ENCODE assay signal across 8 mouse cellular contexts in the genomic region with DNA sequence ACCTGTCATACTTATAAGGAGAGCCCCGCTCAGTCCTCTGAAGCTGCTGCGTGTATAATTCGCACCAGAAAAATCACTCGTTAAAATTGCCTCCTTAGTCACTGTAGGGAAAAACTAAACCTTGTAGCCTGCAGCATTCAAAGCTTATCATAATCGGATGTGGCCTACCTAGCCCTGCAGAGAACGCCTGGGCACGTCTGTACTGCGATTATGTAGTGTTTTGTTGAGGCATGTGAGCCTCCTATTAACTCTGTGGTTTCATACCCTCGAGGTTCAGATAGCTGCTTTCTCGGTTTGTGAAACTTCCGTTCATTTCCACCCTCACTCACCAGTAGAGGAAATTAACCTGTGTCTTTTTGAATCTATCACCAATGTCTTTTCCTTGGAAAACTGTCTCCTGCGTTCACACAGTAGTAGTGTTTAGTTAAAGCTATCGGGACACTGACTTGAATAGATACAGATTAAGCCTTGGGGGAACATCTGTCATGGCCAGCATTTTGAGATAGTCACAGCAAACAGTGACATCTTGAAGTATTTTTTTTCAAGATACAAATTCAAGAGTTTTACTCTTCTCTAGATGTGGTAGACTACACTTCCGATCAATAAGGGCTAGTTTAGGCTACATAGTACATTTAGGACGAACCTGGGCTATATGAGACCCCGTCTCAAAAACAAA. TPM values are rescaled to one million over a fixed set of nuclear protein-coding genes. Genes with fewer than 3 reads are reported as not detected.
DNase-seq lines count a peak whose midpoint lies in the region; ATAC-seq and TF ChIP-seq lines count a peak whose summit lies in the region.

No protein-coding gene starts in this region.

- TF ChIP-seq POLR2A in spleen, adult 2 months (IDR thresholded peaks at IDR 0.05; ENCODE audit: low read depth, low read length): no peak
- TF ChIP-seq POLR2A in cortical plate, adult 2 months (IDR thresholded peaks at IDR 0.05; ENCODE audit: extremely low read depth, insufficient read depth, low read length): no peak

- peak in 1 of 2 experiments; percentile 28 for DNase-seq in spleen, adult 2 months (ENCODE audit: low read depth in 1 of 2, low spot score in 2 of 2)
- DNase-seq in spleen, postnatal 4 days (ENCODE audit: low spot score in 2 of 2): no peak
- no peak for DNase-seq in hindbrain, postnatal 0 days (ENCODE audit: low spot score)
- no peak for DNase-seq in ovary, postnatal 10 days (ENCODE audit: low spot score)
- DNase-seq in left cerebral cortex, postnatal 10 days (ENCODE audit: extremely low spot score in 1 of 2, low spot score in 2 of 2): no peak
- no peak for DNase-seq in ovary, postnatal 36 days (ENCODE audit: low spot score)

- no peaks in the 10 kb centered on the region for H3K36me3 ChIP-seq in spleen, adult 2 months (ENCODE audit: control insufficient read depth, insufficient read depth, low read length)
- H3K36me3 ChIP-seq in hindbrain, postnatal 0 days (ENCODE audit: insufficient read depth, low read length): no peaks in the 10 kb centered on the region
- H3K36me3 ChIP-seq in midbrain, embryonic 16.5 days (ENCODE audit: control insufficient read depth, insufficient read depth, low read length): no peaks in the 10 kb centered on the region

- peak overlapping the region; percentile 84 for H3K4me2 ChIP-seq in hindbrain, postnatal 0 days (ENCODE audit: low read depth, low read length)
- peak overlapping the region; percentile 86 for H3K4me2 ChIP-seq in midbrain, embryonic 16.5 days (ENCODE audit: low read length)

- TF ChIP-seq CTCF in spleen, adult 2 months (IDR thresholded peaks at IDR 0.05; ENCODE audit: extremely low read depth, insufficient read depth, insufficient read length, insufficient replicate concordance): no peak
- TF ChIP-seq CTCF in cortical plate, adult 2 months (IDR thresholded peaks at IDR 0.05; ENCODE audit: extremely low read depth, insufficient read depth, low read length): no peak
- no peak for TF ChIP-seq CTCF in hindbrain, postnatal 0 days (IDR thresholded peaks at IDR 0.05; ENCODE audit: low read depth)

- ATAC-seq in hindbrain, postnatal 0 days: no peak
- peak; percentile 19 for ATAC-seq in midbrain, embryonic 16.5 days

- 23% methylated on average over 16 of the region's 16 CpGs for WGBS in spleen, adult 2 months
- WGBS in hindbrain, postnatal 0 days: 36% methylated on average over 16 of the region's 16 CpGs
- 37% methylated on average over 16 of the region's 16 CpGs for WGBS in midbrain, embryonic 16.5 days

- no peaks in the 10 kb centered on the region for H3K9me3 ChIP-seq in hindbrain, postnatal 0 days (ENCODE audit: low read length)
- no peaks in the 10 kb centered on the region for H3K9me3 ChIP-seq in midbrain, embryonic 16.5 days (replicated peaks; ENCODE audit: control insufficient read depth, low read length, poor library complexity, severe bottlenecking)

- no peaks in the 10 kb centered on the region for H3K27me3 ChIP-seq in spleen, adult 2 months (ENCODE audit: control insufficient read depth, insufficient read depth, low read length)
- H3K27me3 ChIP-seq in hindbrain, postnatal 0 days (ENCODE audit: insufficient read depth, low read length): no peaks in the 10 kb centered on the region
- no peaks in the 10 kb centered on the region for H3K27me3 ChIP-seq in midbrain, embryonic 16.5 days (ENCODE audit: control insufficient read depth, insufficient read depth, low read depth, low read length)

- H3K4me1 ChIP-seq in spleen, adult 2 months (ENCODE audit: control insufficient read depth, insufficient read depth, insufficient read length): no peaks in the 10 kb centered on the region
- H3K4me1 ChIP-seq in cortical plate, adult 2 months (ENCODE audit: control insufficient read depth, insufficient read depth, low read length): no peaks in the 10 kb centered on the region; the same call in 1 of the 2 replicates
- H3K4me1 ChIP-seq in hindbrain, postnatal 0 days (ENCODE audit: insufficient read depth, low read length): peaks cover 5% of the 10 kb centered on the region
- H3K4me1 ChIP-seq in midbrain, embryonic 16.5 days (ENCODE audit: control insufficient read depth, insufficient read depth, low read length): peaks cover 10% of the 10 kb centered on the region

- intact Hi-C loops in left cerebral cortex, postnatal 10 days (cut with DNase I): loop anchor here (5.0 kb wide), 1 partner anchor 36 kb away; the partner anchor contains the start of gene Psmb10

- H3K4me3 ChIP-seq in spleen, adult 2 months (ENCODE audit: extremely low read depth, insufficient read depth, insufficient read length): peak overlapping the region; percentile 91
- peak overlapping the region; percentile 93 for H3K4me3 ChIP-seq in cortical plate, adult 2 months (ENCODE audit: insufficient read depth, low read length)
- peak overlapping the region; percentile 70 for H3K4me3 ChIP-seq in hindbrain, postnatal 0 days (ENCODE audit: low read length)
- H3K4me3 ChIP-seq in midbrain, embryonic 16.5 days (ENCODE audit: low read depth, low read length): peak overlapping the region; percentile 80

- H3K27ac ChIP-seq in spleen, adult 2 months (ENCODE audit: insufficient read depth, low read length): peak overlapping the region; percentile 84
- H3K27ac ChIP-seq in cortical plate, adult 2 months (ENCODE audit: insufficient read depth, low read length): peak overlapping the region; percentile 96; the same call in 1 of the 2 replicates
- peak overlapping the region; percentile 87 for H3K27ac ChIP-seq in hindbrain, postnatal 0 days
- H3K27ac ChIP-seq in midbrain, embryonic 16.5 days (ENCODE audit: low read length): peak overlapping the region; percentile 86

- H3K9ac ChIP-seq in hindbrain, postnatal 0 days (replicated peaks; ENCODE audit: low read length): peak overlapping the region; percentile 96
- H3K9ac ChIP-seq in midbrain, embryonic 16.5 days (ENCODE audit: low read depth, low read length): peak overlapping the region; percentile 94

RNA-seq across cellular contexts. Expression of gene Pskh1, which starts 0.8 kb away (rescaled TPM):
- polyA plus RNA-seq in spleen, adult 2 months (2012; rRNA removed): 24.3 and 30.3 TPM in 2 replicates
- 13.1 and 13.3 TPM in 2 replicates for polyA plus RNA-seq in cortical plate, adult 2 months (2012; rRNA removed)
- total RNA-seq in hindbrain, postnatal 0 days (2014; rRNA removed): 30.0 and 32.3 TPM in 2 replicates
- polyA plus RNA-seq in hindbrain, postnatal 0 days (2015; fragmentation: Nextera tagmentation; extraction: Ambion mirVana): 11.3 and 11.5 TPM in 2 replicates
- polyA plus RNA-seq in midbrain, embryonic 16.5 days (2015; fragmentation: Nextera tagmentation; extraction: Ambion mirVana): 10.6 and 10.8 TPM in 2 replicates
- total RNA-seq in left cerebral cortex, postnatal 10 days (2021): 1 to 10 TPM; 7.9 to 8.8 TPM

RNA-seq across cellular contexts. Expression of gene Nrn1l, which starts 7.7 kb away (rescaled TPM):
- polyA plus RNA-seq in spleen, adult 2 months (2012; rRNA removed): 3.0 and 3.1 TPM in 2 replicates
- 7.9 and 8.5 TPM in 2 replicates for polyA plus RNA-seq in cortical plate, adult 2 months (2012; rRNA removed)
- 0.75 and 3.3 TPM in 2 replicates for total RNA-seq in hindbrain, postnatal 0 days (2014; rRNA removed)
- polyA plus RNA-seq in hindbrain, postnatal 0 days (2015; fragmentation: Nextera tagmentation; extraction: Ambion mirVana): 1.9 and 2.0 TPM in 2 replicates
- 0.53 TPM in 1 of 2 replicates, not detected in the other for polyA plus RNA-seq in midbrain, embryonic 16.5 days (2015; fragmentation: Nextera tagmentation; extraction: Ambion mirVana)
- total RNA-seq in left cerebral cortex, postnatal 10 days (2021): under 1 TPM in 1 of 2 experiments, not detected in 1; 0.97 TPM

RNA-seq across cellular contexts. Expression of gene Edc4, which starts 20.4 kb away (rescaled TPM):
- 71.3 and 90.0 TPM in 2 replicates for polyA plus RNA-seq in spleen, adult 2 months (2012; rRNA removed)
- 71.3 and 74.7 TPM in 2 replicates for polyA plus RNA-seq in cortical plate, adult 2 months (2012; rRNA removed)
- 113 and 118 TPM in 2 replicates for total RNA-seq in hindbrain, postnatal 0 days (2014; rRNA removed)
- 41.7 and 42.0 TPM in 2 replicates for polyA plus RNA-seq in hindbrain, postnatal 0 days (2015; fragmentation: Nextera tagmentation; extraction: Ambion mirVana)
- 55.5 and 56.9 TPM in 2 replicates for polyA plus RNA-seq in midbrain, embryonic 16.5 days (2015; fragmentation: Nextera tagmentation; extraction: Ambion mirVana)
- 10 to 100 TPM; 62.7 to 66.5 TPM for total RNA-seq in left cerebral cortex, postnatal 10 days (2021)

RNA-seq across cellular contexts. Expression of gene Ctrl, which starts 32.6 kb away (rescaled TPM):
- polyA plus RNA-seq in spleen, adult 2 months (2012; rRNA removed): 4,893 and 4,931 TPM in 2 replicates
- polyA plus RNA-seq in cortical plate, adult 2 months (2012; rRNA removed): 3.4 and 3.6 TPM in 2 replicates
- total RNA-seq in hindbrain, postnatal 0 days (2014; rRNA removed): 1.7 and 5.5 TPM in 2 replicates
- polyA plus RNA-seq in hindbrain, postnatal 0 days (2015; fragmentation: Nextera tagmentation; extraction: Ambion mirVana): 3.1 and 3.3 TPM in 2 replicates
- 4.5 and 4.9 TPM in 2 replicates for polyA plus RNA-seq in midbrain, embryonic 16.5 days (2015; fragmentation: Nextera tagmentation; extraction: Ambion mirVana)
- 1 to 10 TPM in 1 of 2 experiments, under 1 TPM in 1; 0.90 to 1.5 TPM for total RNA-seq in left cerebral cortex, postnatal 10 days (2021)

RNA-seq across cellular contexts. Expression of gene Psmb10, which starts 37.2 kb away (rescaled TPM):
- 228 and 357 TPM in 2 replicates for polyA plus RNA-seq in spleen, adult 2 months (2012; rRNA removed)
- 137 and 147 TPM in 2 replicates for polyA plus RNA-seq in cortical plate, adult 2 months (2012; rRNA removed)
- 67.3 and 75.1 TPM in 2 replicates for total RNA-seq in hindbrain, postnatal 0 days (2014; rRNA removed)
- 115 and 117 TPM in 2 replicates for polyA plus RNA-seq in hindbrain, postnatal 0 days (2015; fragmentation: Nextera tagmentation; extraction: Ambion mirVana)
- polyA plus RNA-seq in midbrain, embryonic 16.5 days (2015; fragmentation: Nextera tagmentation; extraction: Ambion mirVana): 59.6 and 71.2 TPM in 2 replicates
- total RNA-seq in left cerebral cortex, postnatal 10 days (2021): 10 to 100 TPM; 74.6 to 80.0 TPM
